Mouse (Mus musculus) heart, postnatal 0 days (tissue): ENCODE data around the gene Polr2j.

Source experiments
- CTCF ChIP-seq: IDR thresholded peaks from 2 replicates; pipeline ENCODE4 v1.5.1; 2016; ENCODE audit warnings: antibody characterized with exemption, control low read depth, low read depth
- EP300 ChIP-seq: IDR thresholded peaks from 2 replicates; pipeline ENCODE4 v1.6.1; 2016; ENCODE audit warnings: antibody characterized with exemption, low read depth

DNA sequence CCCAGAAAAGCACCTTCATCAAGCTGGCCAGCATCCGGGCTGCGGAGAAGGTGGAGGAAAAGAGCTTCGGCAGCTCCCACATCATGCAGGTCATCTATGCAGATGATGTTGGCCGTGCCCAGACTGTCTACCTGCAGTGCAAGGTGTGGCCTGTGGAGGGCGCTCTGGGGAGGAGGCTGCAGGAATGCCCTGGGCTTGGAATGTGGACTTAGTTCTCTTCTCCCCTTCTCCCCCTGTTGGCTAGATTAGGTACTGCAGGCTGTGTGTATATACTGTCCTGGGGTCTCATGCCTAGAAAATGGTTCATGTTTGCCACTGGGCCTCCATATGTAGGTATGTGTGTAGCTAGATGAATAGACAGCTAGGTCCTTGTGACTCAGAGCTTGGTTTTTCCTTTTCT, 11.9 kb upstream of the Polr2j start:
- TF ChIP-seq EP300 (no peak), CTCF (peak; percentile 23; the same call in 1 of the 2 replicates)
